Mouse (Mus musculus) cortical plate, adult 2 months (tissue): ENCODE measurements at regions not wholly inside any gene's neighbourhood (a gene's known extent, or its start where the extent isn't known, plus 50 kb on each side); places are given as distances from the start of the nearest gene placed in this dataset.

Experiments used
- CTCF ChIP-seq: fragments of 200-500 bp; IDR thresholded peaks from 2 replicates; pipeline ENCODE4 v1.5.1; 2011; ENCODE audit warnings: mild to moderate bottlenecking, control low read depth, low read length; ENCODE audit not compliant: insufficient read depth; ENCODE audit errors: extremely low read depth
- POLR2A ChIP-seq: fragments of 200-500 bp; IDR thresholded peaks from 2 replicates; pipeline ENCODE4 v1.6.1; 2011; ENCODE audit warnings: mild to moderate bottlenecking, low read length, control low read depth; ENCODE audit not compliant: insufficient read depth; ENCODE audit errors: extremely low read depth

DNA sequence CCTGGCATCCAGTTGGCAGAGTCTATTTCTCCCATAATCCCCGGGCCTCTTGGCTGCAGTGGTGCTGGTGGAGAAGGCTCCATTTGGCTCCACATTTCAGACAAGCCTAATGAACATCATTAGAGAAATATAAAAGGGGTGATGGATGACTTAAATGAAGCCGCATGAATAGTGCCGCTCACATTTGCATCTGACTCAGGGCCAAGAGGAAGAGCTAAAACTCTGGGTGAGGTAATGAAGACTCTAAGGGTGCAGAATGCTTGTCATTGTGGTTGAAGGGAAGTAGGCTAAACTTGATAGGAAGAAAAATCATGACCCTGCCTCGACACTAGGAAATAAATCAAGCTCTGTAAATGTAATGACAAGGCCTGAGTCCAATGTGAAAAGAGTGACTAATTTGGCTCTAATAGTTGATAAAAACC, 298.3 kb upstream of the Gm21798 start:
- TF ChIP-seq POLR2A (no peak), CTCF (no peak)
